Mouse (Mus musculus): ENCODE results near the gene Gch1. TPM values are rescaled to one million over a fixed set of nuclear protein-coding genes. Genes with fewer than 3 reads are reported as not detected.

Gch1 gene
- polyA plus RNA-seq, 1 experiment from 2014 or later = 1.4 TPM

GRCm38 (mm10) chr14:47209669-47210164 is 20.5 kb upstream of the Gch1 start:
- no peak for ATAC-seq (replicated peaks; ENCODE audit: low FRiP score)
- Histone ChIP-seq H3K4me2 (ENCODE audit: low read depth, low read length, severe bottlenecking) (no peak overlapping the region), H3K27me3 (ENCODE audit: control insufficient read depth, insufficient read depth, low read length) (no peaks in the 10 kb centered on the region), H3K9me3 (ENCODE audit: control insufficient read depth, low read length) (no peaks in the 10 kb centered on the region), H3K27ac (ENCODE audit: low read depth, low read length) (no peak overlapping the region), H3K9ac (ENCODE audit: low read length) (no peak overlapping the region), H3K4me3 (ENCODE audit: low read depth, low read length) (no peak overlapping the region), H3K36me3 (ENCODE audit: control insufficient read depth, insufficient read depth, low read length) (no peaks in the 10 kb centered on the region), H3K4me1 (replicated peaks; ENCODE audit: control insufficient read depth, insufficient read depth, low read length) (no peaks in the 10 kb centered on the region)
- no peak for DNase-seq (ENCODE audit: low spot score)
- 76% methylated on average over 4 of the region's 4 CpGs for WGBS

GRCm38 (mm10) chr14:47208564-47209493 is 19.6 kb upstream of the Gch1 start:
- DNase-seq (ENCODE audit: low spot score) (no peak), ATAC-seq (replicated peaks; ENCODE audit: low FRiP score) (no peak)
- Histone ChIP-seq H3K9me3 (ENCODE audit: control insufficient read depth, low read length) (no peaks in the 10 kb centered on the region), H3K9ac (ENCODE audit: low read length) (no peak overlapping the region), H3K4me1 (replicated peaks; ENCODE audit: control insufficient read depth, insufficient read depth, low read length) (no peaks in the 10 kb centered on the region), H3K4me3 (ENCODE audit: low read depth, low read length) (no peak overlapping the region), H3K4me2 (ENCODE audit: low read depth, low read length, severe bottlenecking) (no peak overlapping the region), H3K36me3 (ENCODE audit: control insufficient read depth, insufficient read depth, low read length) (no peaks in the 10 kb centered on the region), H3K27ac (ENCODE audit: low read depth, low read length) (no peak overlapping the region), H3K27me3 (ENCODE audit: control insufficient read depth, insufficient read depth, low read length) (no peaks in the 10 kb centered on the region)
- WGBS = 86% methylated on average over 12 of the region's 12 CpGs

DNA sequence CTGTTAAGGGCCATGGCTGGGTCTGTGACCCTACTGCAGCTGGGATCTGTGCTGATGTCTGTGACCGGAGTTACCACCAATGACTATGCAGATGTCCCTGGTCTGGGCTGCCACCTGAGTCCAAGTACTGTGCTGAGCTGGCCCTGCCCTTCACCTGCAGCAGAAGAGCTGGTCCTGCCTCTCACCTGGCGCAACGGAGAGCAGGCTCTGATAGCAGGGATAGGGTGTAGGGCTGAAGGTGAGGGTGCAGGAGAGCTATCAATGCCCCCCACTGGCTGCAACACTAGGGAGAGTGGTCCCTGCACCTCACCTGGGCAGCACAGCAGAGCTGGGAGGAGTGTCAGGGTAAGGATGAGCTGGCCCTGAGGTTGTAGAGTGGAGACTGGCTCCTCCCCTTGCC is 17.4 kb upstream of the Gch1 start:
- H3K4me3 ChIP-seq (ENCODE audit: low read depth, low read length) = no peak overlapping the region
- no peaks in the 10 kb centered on the region for H3K27me3 ChIP-seq (ENCODE audit: control insufficient read depth, insufficient read depth, low read length)
- H3K4me2 ChIP-seq (ENCODE audit: low read depth, low read length, severe bottlenecking) = no peak overlapping the region
- H3K9ac ChIP-seq (ENCODE audit: low read length) = no peak overlapping the region
- whole genome bisulfite sequencing = 87% methylated on average over 3 of the region's 3 CpGs
- no peaks in the 10 kb centered on the region for H3K36me3 ChIP-seq (ENCODE audit: control insufficient read depth, insufficient read depth, low read length)
- DNase-seq (ENCODE audit: low spot score) (no peak), ATAC-seq (replicated peaks; ENCODE audit: low FRiP score) (no peak)
- H3K4me1 ChIP-seq (replicated peaks; ENCODE audit: control insufficient read depth, insufficient read depth, low read length) = no peaks in the 10 kb centered on the region
- no peak overlapping the region for H3K27ac ChIP-seq (ENCODE audit: low read depth, low read length)
- H3K9me3 ChIP-seq (ENCODE audit: control insufficient read depth, low read length) = no peaks in the 10 kb centered on the region

DNA sequence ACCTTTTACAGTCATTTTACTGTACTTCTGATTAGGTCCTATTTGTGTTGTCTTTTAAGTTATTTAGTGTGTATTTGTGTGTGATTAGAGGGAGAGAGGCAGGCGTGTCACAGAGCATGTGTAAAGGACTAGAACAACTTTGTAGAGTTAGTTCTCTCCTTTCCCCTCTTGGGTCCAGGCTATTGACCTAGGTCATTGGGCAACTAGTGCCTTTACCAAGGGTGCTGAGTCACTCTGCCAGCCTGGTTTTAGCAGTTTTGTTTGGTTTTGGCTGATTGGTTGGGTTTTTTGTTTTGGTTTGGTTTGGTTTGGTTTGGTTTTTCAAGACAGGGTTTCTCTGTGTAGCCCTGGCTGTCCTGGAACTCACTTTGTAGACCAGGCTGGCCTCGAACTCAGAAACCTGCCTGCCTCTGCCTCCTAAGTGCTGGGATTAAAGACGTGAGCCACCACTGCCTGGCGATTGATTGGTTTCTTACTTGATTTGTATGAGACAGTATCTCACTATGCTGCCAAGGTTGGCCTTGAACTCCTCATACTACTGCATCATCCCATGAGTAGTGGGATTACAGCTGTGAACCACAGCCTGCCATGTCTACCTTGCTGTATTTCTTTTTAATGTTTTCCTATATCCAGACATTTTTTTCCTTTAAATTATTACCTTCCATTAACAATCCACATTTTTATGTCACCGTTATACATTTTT is 16.2 kb upstream of the Gch1 start:
- H3K27ac ChIP-seq (ENCODE audit: low read depth, low read length) = no peak overlapping the region
- WGBS = 94% methylated on average over 5 of the region's 5 CpGs
- DNase-seq (ENCODE audit: low spot score) (no peak), ATAC-seq (replicated peaks; ENCODE audit: low FRiP score) (no peak)
- H3K9ac ChIP-seq (ENCODE audit: low read length) = no peak overlapping the region
- no peaks in the 10 kb centered on the region for H3K27me3 ChIP-seq (ENCODE audit: control insufficient read depth, insufficient read depth, low read length)
- H3K4me1 ChIP-seq (replicated peaks; ENCODE audit: control insufficient read depth, insufficient read depth, low read length) = no peaks in the 10 kb centered on the region
- no peak overlapping the region for H3K4me2 ChIP-seq (ENCODE audit: low read depth, low read length, severe bottlenecking)
- H3K36me3 ChIP-seq (ENCODE audit: control insufficient read depth, insufficient read depth, low read length) = no peaks in the 10 kb centered on the region
- H3K9me3 ChIP-seq (ENCODE audit: control insufficient read depth, low read length) = no peaks in the 10 kb centered on the region
- no peak overlapping the region for H3K4me3 ChIP-seq (ENCODE audit: low read depth, low read length)

DNA sequence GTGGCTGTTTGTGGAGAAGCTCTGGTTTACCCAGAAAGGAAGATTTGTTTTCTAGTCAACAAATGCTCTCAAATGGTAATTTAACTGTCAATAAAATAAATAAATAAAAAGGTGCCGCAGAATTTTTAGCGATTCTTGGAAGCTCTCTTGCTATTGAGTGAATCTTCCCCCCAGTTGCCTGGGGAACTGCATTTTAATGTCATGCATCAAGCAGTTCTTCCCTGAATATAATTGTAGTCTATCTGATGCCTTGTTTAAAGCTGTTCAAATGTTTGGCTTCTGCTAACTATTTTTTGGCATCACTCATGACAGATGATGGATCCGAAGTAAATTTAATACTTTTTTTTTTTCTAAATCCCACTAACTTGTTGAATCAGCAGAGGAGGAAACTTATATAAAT is 8.1 kb upstream of the Gch1 start:
- 93% methylated on average over 3 of the region's 3 CpGs for WGBS
- no peak for ATAC-seq (replicated peaks; ENCODE audit: low FRiP score)
- Histone ChIP-seq H3K9me3 (ENCODE audit: control insufficient read depth, low read length) (no peaks in the 10 kb centered on the region), H3K4me1 (replicated peaks; ENCODE audit: control insufficient read depth, insufficient read depth, low read length) (no peaks in the 10 kb centered on the region), H3K9ac (ENCODE audit: low read length) (no peak overlapping the region), H3K36me3 (ENCODE audit: control insufficient read depth, insufficient read depth, low read length) (no peaks in the 10 kb centered on the region), H3K4me2 (ENCODE audit: low read depth, low read length, severe bottlenecking) (no peak overlapping the region), H3K27me3 (ENCODE audit: control insufficient read depth, insufficient read depth, low read length) (no peaks in the 10 kb centered on the region), H3K4me3 (ENCODE audit: low read depth, low read length) (no peak overlapping the region), H3K27ac (ENCODE audit: low read depth, low read length) (no peak overlapping the region)
- DNase-seq (ENCODE audit: low spot score) = no peak

DNA sequence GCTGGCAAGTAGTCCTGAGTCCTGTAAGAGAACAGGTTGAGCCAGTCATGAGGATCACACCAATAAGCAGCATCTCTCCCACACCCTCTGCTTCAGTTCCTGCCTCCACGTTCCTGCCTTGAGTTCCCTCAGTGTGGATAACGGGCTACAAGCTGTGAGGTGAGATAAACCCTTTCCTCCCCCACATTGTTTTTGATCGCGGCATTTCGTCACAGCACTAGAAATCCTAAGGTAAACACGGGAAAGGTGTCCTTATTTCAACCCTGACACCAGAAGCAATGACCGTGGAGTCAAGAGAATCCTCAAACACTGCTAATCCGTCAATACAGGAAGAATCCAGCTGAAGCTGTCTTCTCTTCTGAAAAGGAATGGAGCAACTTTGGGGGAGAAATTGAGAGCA is 7.5 kb upstream of the Gch1 start:
- Histone ChIP-seq H3K36me3 (ENCODE audit: control insufficient read depth, insufficient read depth, low read length) (no peaks in the 10 kb centered on the region), H3K4me2 (ENCODE audit: low read depth, low read length, severe bottlenecking) (no peak overlapping the region), H3K9ac (ENCODE audit: low read length) (no peak overlapping the region), H3K9me3 (ENCODE audit: control insufficient read depth, low read length) (no peaks in the 10 kb centered on the region), H3K4me3 (ENCODE audit: low read depth, low read length) (no peak overlapping the region), H3K27ac (ENCODE audit: low read depth, low read length) (no peak overlapping the region), H3K27me3 (ENCODE audit: control insufficient read depth, insufficient read depth, low read length) (no peaks in the 10 kb centered on the region), H3K4me1 (replicated peaks; ENCODE audit: control insufficient read depth, insufficient read depth, low read length) (no peaks in the 10 kb centered on the region)
- DNase-seq (ENCODE audit: low spot score) = no peak
- no peak for ATAC-seq (replicated peaks; ENCODE audit: low FRiP score)
- 80% methylated on average over 8 of the region's 8 CpGs for WGBS

- no peak overlapping the region for H3K4me2 ChIP-seq (ENCODE audit: low read depth, low read length, severe bottlenecking)
- no peak overlapping the region for H3K4me3 ChIP-seq (ENCODE audit: low read depth, low read length)
- no peak overlapping the region for H3K9ac ChIP-seq (ENCODE audit: low read length)
- H3K36me3 ChIP-seq (ENCODE audit: control insufficient read depth, insufficient read depth, low read length) = no peaks in the 10 kb centered on the region
- H3K9me3 ChIP-seq (ENCODE audit: control insufficient read depth, low read length) = no peaks in the 10 kb centered on the region
- no peaks in the 10 kb centered on the region for H3K27me3 ChIP-seq (ENCODE audit: control insufficient read depth, insufficient read depth, low read length)
- no peak for ATAC-seq (replicated peaks; ENCODE audit: low FRiP score)
- WGBS = 31% methylated on average over 4 of the region's 4 CpGs
- DNase-seq (ENCODE audit: low spot score) = no peak
- H3K27ac ChIP-seq (ENCODE audit: low read depth, low read length) = no peak overlapping the region
- no peaks in the 10 kb centered on the region for H3K4me1 ChIP-seq (replicated peaks; ENCODE audit: control insufficient read depth, insufficient read depth, low read length)
Measured at GRCm38 (mm10) chr14:47194096-47194495, 4.9 kb upstream of the Gch1 start.

- no peaks in the 10 kb centered on the region for H3K9me3 ChIP-seq (ENCODE audit: control insufficient read depth, low read length)
- H3K4me2 ChIP-seq (ENCODE audit: low read depth, low read length, severe bottlenecking) = no peak overlapping the region
- ATAC-seq (replicated peaks; ENCODE audit: low FRiP score) (no peak), DNase-seq (ENCODE audit: low spot score) (no peak)
- 86% methylated on average over 6 of the region's 6 CpGs for WGBS
- H3K27ac ChIP-seq (ENCODE audit: low read depth, low read length) = no peak overlapping the region
- peaks cover 2% of the 10 kb centered on the region; the same call in 1 of the 2 replicates for H3K4me1 ChIP-seq (replicated peaks; ENCODE audit: control insufficient read depth, insufficient read depth, low read length)
- H3K27me3 ChIP-seq (ENCODE audit: control insufficient read depth, insufficient read depth, low read length) = peaks cover 3% of the 10 kb centered on the region; the same call in 1 of the 2 replicates
- H3K36me3 ChIP-seq (ENCODE audit: control insufficient read depth, insufficient read depth, low read length) = no peaks in the 10 kb centered on the region
- H3K4me3 ChIP-seq (ENCODE audit: low read depth, low read length) = no peak overlapping the region
- H3K9ac ChIP-seq (ENCODE audit: low read length) = no peak overlapping the region
Measured at GRCm38 (mm10) chr14:47193506-47193905, 4.3 kb upstream of the Gch1 start.
